Mouse (Mus musculus) kidney, adult 10 weeks (tissue): Measurements from ENCODE around the gene Caap1. TPM values are rescaled to one million over a fixed set of nuclear protein-coding genes. Genes with fewer than 3 reads are reported as not detected.

ENCODE experiments used
- polyA plus RNA-seq: library from polyadenylated mRNA; stranded (reverse); fragments of 350-450 nt; fragmentation: Illumina TruSeq; extraction: RNeasy Lipid Tissue Mini Kit (QIAGEN cat#74804); gene quantifications from one replicate; pipeline ENCODE4 v1.2.3, GENCODE M21; 2014; ENCODE audit warnings: low read depth, low replicate concordance

Gene Caap1
- polyA plus RNA-seq: 21.5 TPM

GRCm38 (mm10) chr4:94556265-94557054 is at the start of gene Caap1, which contains the start of gene Gm10306:
TSS of gene Caap1 (minus strand) at chr4:94556796.
TSS of gene Gm10306 (plus strand) at chr4:94556546.

GRCm38 (mm10) chr4:94603031-94603629 is 46.5 kb upstream of the Caap1 start, which contains the start of gene Plaa:
TSS of gene Plaa (minus strand) at chr4:94603244.

Other genes starting within 250 kb of the Caap1 start
- gene Gm10306, start 250 bp downstream of the Caap1 start, polyA plus RNA-seq: not detected
- 147 TPM for gene Plaa, start 46.4 kb upstream of the Caap1 start, polyA plus RNA-seq
- gene Ift74, start 57.7 kb upstream of the Caap1 start, polyA plus RNA-seq: 60.7 TPM
- 825 TPM for gene Lrrc19, start 93.3 kb upstream of the Caap1 start, polyA plus RNA-seq
- 36.5 TPM for gene Tek, start 182.5 kb upstream of the Caap1 start, polyA plus RNA-seq